Mouse (Mus musculus): ENCODE data around the gene Catsperz.

DNA sequence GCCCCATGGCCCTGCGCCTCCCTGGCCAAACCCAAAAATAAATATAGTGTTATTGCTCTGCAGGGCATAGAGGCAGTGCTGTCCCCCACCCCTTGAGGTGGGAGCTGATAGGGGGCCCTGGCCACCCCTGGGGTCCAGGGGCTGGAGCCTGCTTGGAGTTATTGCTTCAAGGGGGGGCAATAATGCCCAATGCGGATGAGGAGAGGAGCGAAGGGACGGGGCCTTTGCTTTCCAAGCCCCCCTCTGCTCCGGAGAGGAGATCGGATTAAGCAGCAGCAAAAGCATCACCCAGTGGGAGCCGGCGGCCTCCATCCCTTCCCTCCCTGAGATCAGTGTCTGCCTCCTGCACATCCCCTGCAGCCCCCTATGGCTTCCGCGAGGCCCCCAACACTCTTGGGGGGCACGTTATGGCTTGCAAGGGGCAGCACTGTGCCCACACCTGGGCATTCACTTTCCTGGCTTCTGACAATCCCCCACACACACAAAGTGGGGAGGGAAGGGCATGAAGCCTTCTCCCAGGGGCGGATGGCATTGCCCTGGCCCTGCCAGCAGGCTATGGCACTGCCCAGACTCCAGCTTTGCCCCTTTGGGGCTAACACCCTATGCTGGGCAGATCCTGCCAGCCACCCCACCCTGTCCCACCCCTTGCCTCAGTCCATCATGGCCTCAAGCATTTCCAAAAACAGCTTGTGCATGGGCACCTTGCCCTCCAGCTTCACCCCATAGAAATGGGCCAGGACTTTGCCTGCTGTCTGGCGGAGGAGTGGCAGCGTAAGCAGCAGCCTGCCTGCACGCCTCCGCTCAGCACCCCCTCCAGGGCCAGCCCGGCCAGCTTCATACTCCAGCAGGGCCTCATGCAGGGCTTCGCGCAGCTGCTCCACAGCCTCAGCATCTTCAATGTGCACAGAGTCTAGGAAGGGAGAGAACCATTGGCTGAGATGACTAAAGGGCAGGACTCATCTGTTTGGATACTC lies 13.8 kb downstream of the Catsperz start:
- no peak for TF ChIP-seq GATA1 (IDR thresholded peaks at IDR 0.05; ENCODE audit: low read length)
- TF ChIP-seq TAL1 (IDR thresholded peaks at IDR 0.05; ENCODE audit: low read length), result no peak

Data from erythroblast, embryonic 14.5 days (primary cell).